Mouse (Mus musculus) frontal cortex, postnatal 25 days (tissue): ENCODE results near the gene Rbm3.
A peak's percentile ranks its signal among the peaks of the same experiment; 100 is the strongest.

Experiments
- DNase-seq, 2 experiments: peaks; one replicate each; pipeline ENCODE4 v3.0.0; 2022; ENCODE audit warnings: low spot score in 2 of 2

The Rbm3 gene

GRCm38 (mm10) chrX:8145153-8145991 lies at the start of gene Rbm3:
Rbm3 (minus strand) TSS chrX:8145880.
- peak; percentile 61 to 66 for DNase-seq

- no peak for DNase-seq
Observed at GRCm38 (mm10) chrX:8193419-8193723, 47.7 kb upstream of the Rbm3 start, which contains the start of gene Ebp. Ebp (minus strand) TSS chrX:8193512.

DNA sequence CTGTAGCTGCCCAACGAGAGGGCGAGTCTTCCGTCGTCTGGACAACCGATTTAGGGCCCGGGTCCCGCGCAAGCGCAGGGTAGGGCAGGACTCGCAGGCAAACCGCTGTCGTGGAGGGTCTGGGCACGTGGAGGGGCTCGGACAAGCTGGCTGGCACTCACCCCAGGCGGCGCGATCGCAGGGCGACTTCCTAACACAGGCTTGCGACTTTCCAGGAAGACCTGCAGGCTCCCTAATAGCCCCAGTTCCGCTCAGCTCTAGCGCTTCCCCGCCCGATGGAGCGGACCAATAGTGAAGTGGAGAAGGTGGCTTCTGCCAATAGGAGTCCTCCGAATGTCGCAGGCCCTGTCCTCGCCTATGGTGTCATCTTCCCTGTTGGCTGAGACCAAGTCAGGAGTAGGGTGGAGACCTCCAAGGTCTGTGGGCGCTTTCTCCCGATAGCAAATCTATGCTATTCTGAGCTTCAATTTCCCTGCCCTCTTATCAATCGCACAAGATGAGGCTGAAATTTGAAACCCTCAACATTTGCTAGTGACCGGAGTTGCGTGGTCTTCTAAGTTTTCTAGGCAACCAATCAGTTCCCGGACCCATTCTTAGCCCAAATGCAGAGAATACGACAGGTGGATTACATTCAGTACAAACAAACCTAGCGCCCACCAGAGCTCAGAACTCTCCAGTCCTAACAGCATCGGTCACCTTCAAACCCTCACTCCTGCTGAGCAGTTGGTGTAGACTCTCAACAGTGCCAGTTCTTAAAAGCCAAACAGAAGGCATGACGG lies 47.1 kb upstream of the Rbm3 start:
- DNase-seq = peak; percentile 56 to 64

DNA sequence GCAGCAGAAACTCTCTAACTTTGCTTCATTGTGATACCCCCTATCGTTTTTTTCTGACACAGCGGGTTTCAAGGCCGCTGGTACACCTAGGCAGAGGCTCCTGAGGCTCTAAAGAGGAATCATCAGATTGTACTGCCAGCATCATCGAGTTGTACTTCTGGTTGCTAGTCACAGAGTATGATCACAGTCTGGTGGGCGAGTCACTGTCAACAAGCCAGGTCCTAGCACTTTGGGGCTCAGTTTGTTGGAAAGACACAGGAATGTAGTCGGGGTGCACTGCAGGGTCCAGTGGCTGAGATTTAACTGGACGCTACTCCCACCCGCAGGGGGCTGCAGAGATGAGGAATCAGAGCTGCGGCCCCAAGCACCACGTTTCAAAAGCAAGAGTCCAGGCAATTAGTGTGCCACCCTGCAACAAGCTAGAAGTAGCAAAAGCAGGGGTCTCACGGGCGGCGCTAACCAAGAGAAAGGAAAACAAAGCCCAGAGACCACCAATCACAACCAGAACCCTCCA lies 46.5 kb upstream of the Rbm3 start:
- no peak for DNase-seq

GRCm38 (mm10) chrX:8182871-8183540 lies 37.3 kb upstream of the Rbm3 start:
- DNase-seq = no peak

GRCm38 (mm10) chrX:8179646-8180045 lies 34.0 kb upstream of the Rbm3 start:
- DNase-seq = no peak

DNA sequence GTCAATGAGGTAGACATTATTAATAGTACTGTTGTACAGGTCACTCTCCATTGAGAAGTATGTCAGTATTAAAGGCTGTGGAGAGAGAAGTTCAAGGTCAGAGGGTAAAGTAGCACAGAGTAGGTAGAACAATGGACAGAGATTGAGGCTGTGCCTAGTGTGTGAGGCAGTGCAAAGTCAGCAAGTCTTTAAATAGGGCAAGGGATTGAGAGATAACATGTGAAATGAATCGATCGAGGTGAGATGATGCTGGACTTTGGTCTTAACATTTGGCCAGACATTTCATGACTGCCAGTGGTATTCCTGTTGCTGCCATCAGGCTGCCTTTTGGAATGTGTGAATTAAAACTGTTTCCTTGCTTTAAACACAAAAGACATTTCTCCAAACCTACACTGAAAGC lies 33.2 kb upstream of the Rbm3 start:
- no peak for DNase-seq

DNA sequence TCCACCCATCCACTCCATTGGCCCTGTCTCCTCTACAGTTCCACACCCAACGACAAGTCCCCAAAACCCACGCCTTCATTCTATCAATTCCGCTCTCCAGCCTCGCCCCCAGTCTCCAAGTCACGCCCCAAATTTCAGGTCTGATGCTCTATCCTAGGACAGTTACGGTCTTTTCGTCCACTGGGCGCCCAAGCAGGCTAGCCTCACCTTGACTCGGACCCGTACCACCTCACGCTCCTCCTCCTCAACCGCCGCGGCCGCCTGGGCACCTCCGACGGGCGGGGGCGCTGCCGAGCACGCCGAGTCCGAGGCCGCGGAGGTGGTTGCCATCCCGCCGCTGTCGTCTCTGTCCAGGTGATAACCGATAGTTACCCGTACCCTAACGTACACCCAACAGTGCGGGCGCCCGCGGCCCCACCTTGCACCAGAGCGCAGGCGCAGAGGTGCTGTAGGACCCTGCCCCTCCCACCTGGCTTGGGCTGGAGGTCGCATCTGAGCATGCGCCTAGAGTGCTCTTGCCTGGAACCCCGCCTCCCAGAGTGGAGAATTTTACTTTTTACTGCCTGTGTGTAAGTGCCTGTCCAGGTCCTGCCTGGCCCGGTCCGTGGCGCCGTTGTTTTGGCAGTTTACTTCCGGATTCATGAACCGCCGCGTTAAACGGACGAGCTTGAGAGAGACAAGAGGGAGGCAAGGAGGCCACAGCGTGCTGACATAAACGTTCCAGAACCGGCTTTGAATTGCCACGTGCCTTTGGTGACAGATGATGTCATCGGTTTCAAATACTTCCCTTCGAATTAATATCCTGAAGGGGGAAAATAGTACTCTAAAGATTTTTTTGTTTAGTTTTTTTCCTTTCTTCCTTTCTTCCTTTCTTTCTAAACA lies 30.1 kb upstream of the Rbm3 start, which contains the start of gene Tbc1d25:
TSS of gene Tbc1d25 (minus strand) at position 678 of the 882 bp plus-strand sequence.
- DNase-seq = peak; percentile 39 to 62

DNA sequence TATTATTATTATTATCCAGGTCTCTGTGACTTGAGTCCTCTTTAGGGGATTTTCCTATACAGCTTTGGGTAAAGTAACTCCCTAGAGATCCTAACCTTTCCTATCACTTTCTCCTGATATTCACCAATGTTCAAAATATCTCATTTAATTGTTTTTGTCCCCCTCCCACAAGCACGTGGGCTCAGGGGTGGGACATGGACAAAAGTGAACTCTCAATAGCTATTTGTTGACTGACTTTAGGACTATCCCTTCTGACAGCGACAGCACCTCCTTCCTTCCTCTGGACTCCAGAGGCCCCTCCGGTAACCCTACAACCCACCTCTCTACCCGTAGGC lies 29.5 kb upstream of the Rbm3 start:
- no peak for DNase-seq

DNA sequence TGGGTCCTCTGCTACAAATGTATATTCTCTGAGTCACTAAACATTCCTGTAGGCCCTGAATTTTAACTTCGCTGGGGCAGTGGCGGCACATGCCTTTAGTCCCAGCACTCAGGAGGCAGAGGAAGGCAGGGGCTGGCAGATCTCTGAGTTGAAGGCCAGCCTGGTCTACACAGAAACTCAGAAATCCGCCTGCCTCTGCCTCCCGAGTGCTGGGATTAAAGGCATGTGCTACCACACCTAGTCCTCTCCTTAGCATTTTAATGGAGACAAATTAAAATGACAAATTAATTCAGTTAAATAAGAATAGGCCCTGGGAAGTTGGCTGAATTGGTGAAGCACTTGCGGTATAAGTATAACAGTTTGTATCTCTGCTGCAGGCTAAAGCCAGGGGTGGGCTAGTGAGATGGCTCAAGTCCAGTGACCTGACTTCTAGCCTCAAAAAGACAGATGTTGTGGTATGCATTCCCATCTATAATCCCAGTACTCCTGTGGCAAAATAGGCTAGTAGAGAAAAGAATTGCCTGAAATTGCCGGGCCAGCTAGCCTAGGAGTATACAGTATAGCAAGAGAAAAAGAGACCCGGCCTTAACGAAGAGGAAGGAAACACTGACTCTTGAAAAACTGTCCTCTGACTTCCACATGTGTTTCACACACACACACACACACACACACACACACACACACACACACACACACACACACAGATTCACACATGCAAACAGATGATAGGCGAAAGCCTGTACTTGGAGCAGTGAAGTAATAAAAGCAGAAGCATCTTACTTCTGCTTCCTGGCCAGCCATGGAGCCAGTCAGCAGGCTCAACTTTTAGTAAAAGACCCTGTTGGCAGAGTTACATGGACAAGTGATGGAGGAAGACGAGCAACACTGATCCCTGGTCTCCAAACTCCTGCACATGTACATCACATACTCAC lies 22.3 kb upstream of the Rbm3 start:
- DNase-seq = no peak

GRCm38 (mm10) chrX:8164471-8164870 lies 18.8 kb upstream of the Rbm3 start:
- DNase-seq = no peak

DNA sequence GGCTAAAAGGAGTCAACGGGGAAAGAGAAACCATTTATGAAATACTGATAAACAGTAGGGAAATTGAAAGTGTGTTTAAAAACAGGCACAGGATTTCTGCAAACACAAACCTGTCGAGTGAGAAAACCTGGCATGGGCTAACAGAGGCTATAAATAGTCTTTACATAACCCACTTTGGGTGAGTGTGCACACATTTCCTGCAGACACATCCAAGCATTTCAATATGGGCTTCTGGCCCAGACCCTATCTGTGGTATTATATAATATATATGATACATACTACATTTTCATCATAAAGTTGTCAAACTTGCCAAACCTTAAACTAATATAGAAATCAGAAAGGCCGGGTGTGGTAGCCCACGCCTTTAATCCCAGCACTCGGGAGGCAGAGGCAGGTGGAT lies 17.4 kb upstream of the Rbm3 start:
- DNase-seq = no peak

- DNase-seq = no peak
Observed at GRCm38 (mm10) chrX:8143750-8144149, 1.9 kb downstream of the Rbm3 start.

DNA sequence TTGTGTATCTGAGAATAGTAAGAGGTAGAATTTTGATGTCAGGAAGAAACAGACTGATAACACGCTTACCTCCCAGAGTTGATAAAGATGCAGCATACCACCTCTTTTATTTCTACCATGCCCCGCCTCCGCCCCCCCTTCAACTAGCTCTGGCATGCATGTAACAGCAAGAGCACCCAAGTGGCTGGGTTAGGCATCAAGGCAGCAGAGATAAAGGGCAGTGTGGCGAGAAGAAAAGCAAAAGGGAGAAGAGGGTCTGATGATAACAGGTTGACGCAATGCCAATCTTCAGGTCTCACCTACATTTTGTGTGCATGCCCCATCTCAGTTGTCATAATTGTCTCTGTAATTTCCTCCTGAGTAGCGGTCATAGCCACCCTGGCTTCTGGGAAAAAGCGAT lies 2.7 kb downstream of the Rbm3 start:
- no peak for DNase-seq

- DNase-seq = no peak
Observed at GRCm38 (mm10) chrX:8141058-8141457, 4.6 kb downstream of the Rbm3 start.

- DNase-seq = no peak
Observed at GRCm38 (mm10) chrX:8140446-8140845, 5.2 kb downstream of the Rbm3 start.

DNA sequence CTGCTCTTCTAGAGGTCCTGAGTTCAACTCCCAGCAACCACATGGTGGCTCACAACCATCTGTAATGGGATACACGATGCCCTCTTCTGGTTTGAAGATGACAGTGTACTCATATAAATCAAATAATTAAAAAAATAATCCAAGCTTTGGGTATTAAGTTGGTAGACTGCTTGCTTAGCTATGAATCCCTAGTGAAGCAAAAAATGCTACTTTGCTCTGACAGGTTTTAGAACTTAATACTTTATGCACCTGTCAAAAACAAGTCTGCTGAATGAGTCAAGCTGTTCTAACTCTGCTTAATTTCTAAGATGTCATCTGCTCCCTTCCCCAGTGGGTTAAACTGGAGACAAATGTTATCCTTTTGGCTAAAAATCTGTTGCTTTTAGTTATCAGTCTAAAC lies 6.2 kb downstream of the Rbm3 start:
- DNase-seq = no peak

GRCm38 (mm10) chrX:8135886-8136285 lies 9.8 kb downstream of the Rbm3 start:
- DNase-seq = no peak

DNA sequence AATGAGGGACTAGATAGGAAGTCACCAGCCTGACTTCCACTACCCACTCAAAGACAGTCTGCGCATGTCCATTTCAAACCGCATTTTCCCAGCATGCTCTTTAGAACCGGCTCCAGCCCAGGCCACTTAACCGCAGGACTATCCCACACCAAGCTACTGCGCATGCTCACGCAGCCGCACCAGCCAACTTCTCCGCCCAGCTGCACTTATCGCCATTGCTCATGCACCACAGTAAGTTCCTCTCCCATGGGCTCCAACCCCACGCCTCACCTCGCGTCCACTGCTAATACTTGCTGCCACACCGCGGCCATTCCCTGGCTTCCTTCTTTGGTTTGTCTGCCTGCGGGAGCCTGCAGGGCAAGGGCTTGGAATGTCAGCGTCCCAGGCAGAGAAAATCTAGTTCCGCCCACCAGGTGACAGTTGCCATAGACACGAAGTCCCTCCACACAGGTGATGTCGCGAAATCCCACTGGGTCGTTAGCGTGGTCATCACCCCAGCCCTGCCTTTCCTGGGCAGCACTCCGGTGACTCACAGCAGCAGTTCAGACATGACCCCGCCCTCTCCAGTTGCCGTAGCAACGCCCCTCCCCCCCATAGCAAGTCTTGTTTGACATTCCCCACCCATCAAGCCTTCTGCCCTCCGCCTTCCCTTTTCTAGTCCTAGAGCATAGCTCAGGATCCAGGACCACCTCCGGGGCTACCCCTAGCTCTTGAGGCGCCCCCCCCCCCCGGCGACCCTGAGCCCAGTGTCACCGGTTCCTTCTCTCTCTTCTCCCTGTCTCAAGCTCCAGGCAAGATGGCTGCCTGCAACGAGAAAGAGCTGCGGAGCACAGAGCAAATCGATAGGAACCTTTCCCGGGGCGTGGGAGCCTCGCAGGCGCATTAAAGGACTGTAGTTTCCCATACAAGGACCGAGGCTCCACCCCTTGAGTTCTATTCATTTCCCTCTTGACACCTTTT lies 13.4 kb downstream of the Rbm3 start, which contains the start of gene Wdr13:
TSS of gene Wdr13 (minus strand) at position 876 of the 960 bp plus-strand sequence.
- peak; percentile 74 to 80 for DNase-seq
